16 mouse cellular contexts compared by ENCODE assay signal in the genomic region with DNA sequence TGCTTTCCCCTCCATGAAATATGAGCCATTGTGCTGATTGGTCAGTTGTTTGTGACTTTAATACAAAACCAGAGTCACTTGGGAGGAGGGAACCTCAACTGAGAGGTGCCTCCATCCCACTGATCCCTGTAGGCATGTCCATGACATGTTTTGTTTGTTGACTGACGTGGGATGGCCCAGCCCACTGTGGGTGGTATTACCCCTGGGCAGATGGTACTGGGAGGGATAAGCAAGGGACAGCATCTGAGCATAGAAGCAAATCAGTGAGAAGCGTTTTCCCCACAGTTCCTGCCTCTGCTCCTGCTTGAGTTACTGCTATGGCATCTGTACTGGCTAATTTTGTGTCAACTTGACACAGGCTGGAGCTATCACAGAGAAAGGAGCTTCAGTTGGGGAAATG.
"Had no signal": no experiment of that assay in that cellular context is flagged by ENCODE, and none has a peak within 500 bp of the region (broad histone marks: within the 10 kb centered on the region; RNA-seq: fewer than 3 reads in every experiment).

No protein-coding gene starts in this region.

- H3K9me3 ChIP-seq: limb, embryonic 12.5 days; liver, embryonic 13.5 days; lung, embryonic 15.5 days; midbrain, embryonic 13.5 days; neural tube, embryonic 15.5 days had no signal

- DNase-seq: kidney, postnatal 25 days; layer of hippocampus, adult 9-11 months; layer of hippocampus, postnatal 36 days; liver; liver, embryonic 13.5 days; liver, postnatal 0 days; lung, postnatal 14 days; right cerebral cortex, adult 18-20 months; right cerebral cortex, postnatal 25 days; thymus, adult 18-20 months; thymus, postnatal 14 days had no signal

- H3K9ac ChIP-seq: liver, embryonic 13.5 days; liver, postnatal 0 days; lung, embryonic 15.5 days had no signal

- ATAC-seq: liver, postnatal 0 days had no signal

- H3K36me3 ChIP-seq: limb, embryonic 12.5 days; liver, embryonic 13.5 days; lung, embryonic 15.5 days; midbrain, embryonic 13.5 days; neural tube, embryonic 15.5 days had no signal

- H3K27me3 ChIP-seq: limb, embryonic 12.5 days had no signal

- H3K27ac ChIP-seq: limb, embryonic 12.5 days; liver, embryonic 13.5 days; lung, embryonic 15.5 days; macrophage had no signal
